Mouse (Mus musculus): ENCODE measurements around the gene Ctnnbl1. TPM values are rescaled to one million over a fixed set of nuclear protein-coding genes. Genes with fewer than 3 reads are reported as not detected.

Gene Ctnnbl1
- total and polyA plus RNA-seq, 2 experiments from 2014 or later = 21.0 to 28.4 TPM

DNA sequence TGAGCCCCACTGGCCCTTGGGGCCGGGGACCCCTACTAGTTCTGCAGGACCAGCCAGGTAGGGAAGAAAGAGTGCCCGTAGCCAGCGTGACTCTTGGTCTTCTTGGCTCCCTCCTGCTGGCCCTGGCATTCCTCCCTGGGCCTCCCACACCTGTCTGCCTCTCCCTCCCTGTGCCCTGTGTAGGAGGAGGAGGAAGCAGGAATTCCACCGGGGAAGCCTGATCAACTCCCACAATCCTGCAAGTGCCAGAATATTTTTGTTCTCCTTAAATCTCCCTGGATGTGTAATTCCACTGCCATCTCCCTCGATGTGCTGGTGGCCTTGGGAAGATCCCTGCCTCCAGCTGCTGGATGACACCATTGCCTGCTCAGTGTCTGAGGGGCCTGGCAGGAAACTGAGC, 187.3 kb downstream of the Ctnnbl1 start:
- no peak overlapping the region for H3K4me3 ChIP-seq (ENCODE audit: low read depth, low read length)
- DNase-seq (ENCODE audit: low spot score) = no peak
- H3K27me3 ChIP-seq (ENCODE audit: control insufficient read depth, insufficient read depth, low read length) = peaks cover 48% of the 10 kb centered on the region
- ATAC-seq (ENCODE audit: insufficient read depth, low read depth) = no peak
- H3K4me1 ChIP-seq (ENCODE audit: control insufficient read depth, insufficient read depth) = no peaks in the 10 kb centered on the region
- TF ChIP-seq CTCF (IDR thresholded peaks at IDR 0.05; ENCODE audit: low read depth) (no peak), EP300 (IDR thresholded peaks at IDR 0.05; ENCODE audit: low read depth) (no peak)
- no peak overlapping the region for H3K27ac ChIP-seq (ENCODE audit: low read depth)
- H3K9ac ChIP-seq (replicated peaks; ENCODE audit: low read depth, low read length) = no peak overlapping the region
- no peaks in the 10 kb centered on the region for H3K36me3 ChIP-seq (replicated peaks; ENCODE audit: control insufficient read depth, insufficient read depth, low read length)
- 48% methylated on average over 5 of the region's 5 CpGs for WGBS
- no peaks in the 10 kb centered on the region for H3K9me3 ChIP-seq (replicated peaks; ENCODE audit: control insufficient read depth, low read length)
- no peak overlapping the region for H3K4me2 ChIP-seq (ENCODE audit: low read depth, low read length)

DNA sequence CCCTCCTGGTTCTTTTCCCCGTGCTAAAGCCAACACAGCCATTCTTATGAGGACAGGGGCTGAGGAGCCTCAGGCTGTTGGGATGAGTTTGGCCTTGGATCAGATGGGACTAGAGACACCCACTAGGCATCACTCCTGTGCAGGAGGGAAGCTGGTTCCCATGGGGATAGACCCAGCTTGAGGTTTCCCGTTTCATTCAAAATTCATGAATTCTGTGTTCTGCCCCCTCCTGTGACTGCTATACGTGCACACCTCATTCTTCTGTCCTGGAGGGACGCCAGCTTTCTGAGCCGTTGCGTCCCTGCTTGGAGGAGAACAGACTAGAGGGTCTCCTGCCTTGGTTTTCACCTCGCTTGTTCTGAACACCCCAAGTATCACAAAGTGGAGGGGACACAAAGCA, 189.3 kb downstream of the Ctnnbl1 start:
- WGBS = 68% methylated on average over 7 of the region's 7 CpGs

DNA sequence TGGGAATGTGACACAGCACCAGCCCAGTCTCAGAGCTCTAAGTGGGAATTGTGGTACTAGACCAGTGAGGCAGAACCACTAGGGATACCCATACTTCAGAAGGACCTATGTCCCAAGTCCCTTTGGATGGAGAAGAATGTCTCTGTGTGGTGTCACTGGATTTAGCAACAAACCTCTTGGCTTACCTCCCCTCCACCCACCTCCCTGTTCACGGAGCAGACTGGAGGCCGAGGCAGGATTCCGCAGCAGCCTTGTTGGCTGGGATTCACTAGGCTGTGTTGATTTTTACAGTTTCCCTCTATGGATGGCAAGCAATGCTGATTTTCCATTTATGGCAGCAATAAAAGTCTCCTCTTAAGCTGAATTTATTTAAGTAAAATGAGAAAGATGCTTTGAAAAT, 189.7 kb downstream of the Ctnnbl1 start:
- WGBS = 70% methylated on average over 3 of the region's 3 CpGs
- TF ChIP-seq CTCF (IDR thresholded peaks at IDR 0.05; ENCODE audit: low read depth) (no peak), EP300 (IDR thresholded peaks at IDR 0.05; ENCODE audit: low read depth) (no peak)
- H3K27ac ChIP-seq (ENCODE audit: low read depth) = no peak overlapping the region
- H3K27me3 ChIP-seq (ENCODE audit: control insufficient read depth, insufficient read depth, low read length) = peaks cover 38% of the 10 kb centered on the region
- no peak overlapping the region for H3K4me2 ChIP-seq (ENCODE audit: low read depth, low read length)
- DNase-seq (ENCODE audit: low spot score) (no peak), ATAC-seq (ENCODE audit: insufficient read depth, low read depth) (no peak)
- no peaks in the 10 kb centered on the region for H3K36me3 ChIP-seq (replicated peaks; ENCODE audit: control insufficient read depth, insufficient read depth, low read length)
- no peak overlapping the region for H3K4me3 ChIP-seq (ENCODE audit: low read depth, low read length)
- H3K9ac ChIP-seq (replicated peaks; ENCODE audit: low read depth, low read length) = no peak overlapping the region
- H3K4me1 ChIP-seq (ENCODE audit: control insufficient read depth, insufficient read depth) = no peaks in the 10 kb centered on the region
- no peaks in the 10 kb centered on the region for H3K9me3 ChIP-seq (replicated peaks; ENCODE audit: control insufficient read depth, low read length)

More for the DNA sequence above, 189.3 kb downstream of the Ctnnbl1 start:
- Histone ChIP-seq H3K9ac (replicated peaks; ENCODE audit: low read depth, low read length) (no peak overlapping the region), H3K27ac (ENCODE audit: low read depth) (no peak overlapping the region), H3K9me3 (replicated peaks; ENCODE audit: control insufficient read depth, low read length) (no peaks in the 10 kb centered on the region), H3K36me3 (replicated peaks; ENCODE audit: control insufficient read depth, insufficient read depth, low read length) (no peaks in the 10 kb centered on the region), H3K4me3 (ENCODE audit: low read depth, low read length) (no peak overlapping the region), H3K4me1 (ENCODE audit: control insufficient read depth, insufficient read depth) (no peaks in the 10 kb centered on the region), H3K27me3 (ENCODE audit: control insufficient read depth, insufficient read depth, low read length) (peaks cover 38% of the 10 kb centered on the region), H3K4me2 (ENCODE audit: low read depth, low read length) (no peak overlapping the region)
- TF ChIP-seq CTCF (IDR thresholded peaks at IDR 0.05; ENCODE audit: low read depth) = no peak
- TF ChIP-seq EP300 (IDR thresholded peaks at IDR 0.05; ENCODE audit: low read depth) = no peak
- ATAC-seq (ENCODE audit: insufficient read depth, low read depth) (no peak), DNase-seq (ENCODE audit: low spot score) (no peak)

DNA sequence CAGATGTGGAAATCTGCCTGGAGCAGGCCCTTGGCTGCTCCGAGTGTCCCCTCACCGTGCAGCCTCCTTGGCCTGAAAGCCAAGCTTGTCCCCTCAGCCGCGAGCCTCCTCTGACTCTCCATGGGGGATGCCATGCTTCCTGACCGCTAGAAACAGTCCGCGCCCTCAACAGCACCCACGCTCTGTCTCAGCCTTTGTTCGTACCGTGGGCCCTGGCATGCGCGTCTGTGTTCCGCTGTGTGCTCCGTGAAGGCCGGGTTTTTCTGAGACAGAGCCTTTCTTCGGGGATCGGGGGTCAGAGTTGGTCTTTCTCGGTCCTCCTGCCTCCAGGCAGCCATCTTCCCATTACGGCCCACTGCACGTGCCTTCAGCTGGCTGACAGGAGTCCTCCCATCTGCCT, 190.2 kb downstream of the Ctnnbl1 start:
- Histone ChIP-seq H3K4me1 (ENCODE audit: control insufficient read depth, insufficient read depth) (no peaks in the 10 kb centered on the region), H3K4me3 (ENCODE audit: low read depth, low read length) (no peak overlapping the region), H3K9ac (replicated peaks; ENCODE audit: low read depth, low read length) (no peak overlapping the region), H3K9me3 (replicated peaks; ENCODE audit: control insufficient read depth, low read length) (no peaks in the 10 kb centered on the region), H3K4me2 (ENCODE audit: low read depth, low read length) (no peak overlapping the region), H3K36me3 (replicated peaks; ENCODE audit: control insufficient read depth, insufficient read depth, low read length) (no peaks in the 10 kb centered on the region), H3K27ac (ENCODE audit: low read depth) (no peak overlapping the region), H3K27me3 (ENCODE audit: control insufficient read depth, insufficient read depth, low read length) (peaks cover 37% of the 10 kb centered on the region)
- TF ChIP-seq EP300 (IDR thresholded peaks at IDR 0.05; ENCODE audit: low read depth) = no peak
- no peak for TF ChIP-seq CTCF (IDR thresholded peaks at IDR 0.05; ENCODE audit: low read depth)
- 57% methylated on average over 20 of the region's 20 CpGs for WGBS
- DNase-seq (ENCODE audit: low spot score) (no peak), ATAC-seq (ENCODE audit: insufficient read depth, low read depth) (no peak)

DNA sequence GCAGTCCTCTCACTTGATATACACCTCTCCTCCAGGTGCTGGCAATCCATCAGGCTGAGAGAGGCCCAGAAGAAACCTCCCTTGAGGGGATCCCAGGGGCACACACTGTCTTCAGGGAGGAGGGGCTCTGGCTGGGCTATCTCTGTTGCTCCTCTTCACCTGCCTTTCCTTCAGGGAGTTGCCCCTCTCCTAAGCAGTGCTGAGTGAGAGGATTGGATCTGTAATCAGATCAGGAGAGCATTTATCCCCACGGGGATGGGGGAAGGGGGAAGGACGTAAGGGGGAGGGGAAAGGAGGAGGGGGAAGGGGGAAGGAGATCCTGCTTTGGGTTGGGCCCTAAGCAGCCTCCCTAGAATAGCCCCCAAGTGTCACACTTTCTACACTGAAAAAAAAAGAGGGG, 190.6 kb downstream of the Ctnnbl1 start:
- no peak for ATAC-seq (ENCODE audit: insufficient read depth, low read depth)
- WGBS = 33% methylated on average over 1 of the region's 2 CpGs
- no peak for DNase-seq (ENCODE audit: low spot score)
- Histone ChIP-seq H3K9ac (replicated peaks; ENCODE audit: low read depth, low read length) (no peak overlapping the region), H3K27me3 (ENCODE audit: control insufficient read depth, insufficient read depth, low read length) (peaks cover 33% of the 10 kb centered on the region), H3K4me1 (ENCODE audit: control insufficient read depth, insufficient read depth) (no peaks in the 10 kb centered on the region), H3K27ac (ENCODE audit: low read depth) (no peak overlapping the region), H3K9me3 (replicated peaks; ENCODE audit: control insufficient read depth, low read length) (no peaks in the 10 kb centered on the region), H3K4me3 (ENCODE audit: low read depth, low read length) (no peak overlapping the region), H3K4me2 (ENCODE audit: low read depth, low read length) (no peak overlapping the region), H3K36me3 (replicated peaks; ENCODE audit: control insufficient read depth, insufficient read depth, low read length) (no peaks in the 10 kb centered on the region)
- TF ChIP-seq EP300 (IDR thresholded peaks at IDR 0.05; ENCODE audit: low read depth) = no peak
- no peak for TF ChIP-seq CTCF (IDR thresholded peaks at IDR 0.05; ENCODE audit: low read depth)

DNA sequence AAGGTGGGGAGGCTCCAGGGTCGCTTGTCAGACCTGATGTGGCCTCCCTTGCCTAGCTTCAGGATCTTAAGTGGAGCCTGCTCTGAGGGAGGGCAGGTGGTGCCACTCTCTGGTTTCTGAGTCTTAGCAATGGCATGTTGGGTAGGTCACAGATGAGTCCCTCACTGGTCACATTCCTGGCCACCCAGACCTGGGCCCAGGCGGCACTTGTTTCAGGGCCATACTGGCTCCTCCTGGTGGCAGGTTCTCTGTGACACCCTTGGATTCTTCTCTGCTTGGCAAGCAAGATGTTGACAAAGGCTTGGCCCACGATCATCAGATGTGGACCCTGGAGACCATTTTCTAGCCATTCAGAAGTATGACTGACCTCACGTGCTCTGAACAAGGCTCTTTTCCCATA, 195.5 kb downstream of the Ctnnbl1 start:
- TF ChIP-seq CTCF (IDR thresholded peaks at IDR 0.05; ENCODE audit: low read depth) (no peak), EP300 (IDR thresholded peaks at IDR 0.05; ENCODE audit: low read depth) (no peak)
- Histone ChIP-seq H3K27me3 (ENCODE audit: control insufficient read depth, insufficient read depth, low read length) (peaks cover 14% of the 10 kb centered on the region; the same call in 1 of the 2 replicates), H3K9ac (replicated peaks; ENCODE audit: low read depth, low read length) (no peak overlapping the region), H3K4me2 (ENCODE audit: low read depth, low read length) (no peak overlapping the region), H3K4me3 (ENCODE audit: low read depth, low read length) (no peak overlapping the region), H3K4me1 (ENCODE audit: control insufficient read depth, insufficient read depth) (no peaks in the 10 kb centered on the region), H3K9me3 (replicated peaks; ENCODE audit: control insufficient read depth, low read length) (no peaks in the 10 kb centered on the region), H3K27ac (ENCODE audit: low read depth) (no peak overlapping the region), H3K36me3 (replicated peaks; ENCODE audit: control insufficient read depth, insufficient read depth, low read length) (no peaks in the 10 kb centered on the region)
- 56% methylated on average over 4 of the region's 4 CpGs for WGBS
- DNase-seq (ENCODE audit: low spot score) = no peak
- ATAC-seq (ENCODE audit: insufficient read depth, low read depth) = no peak

Data from heart, postnatal 0 days (tissue).